Mouse (Mus musculus) forebrain, embryonic 13.5 days (tissue): ENCODE measurements around the gene Cacna1h. TPM values are rescaled to one million over a fixed set of nuclear protein-coding genes. Genes with fewer than 3 reads are reported as not detected.

Experiments
- ATAC-seq: fragments of 200-750 bp; cut with Nextera tagmentation; 2 replicates; pipeline ENCODE4 v1.8.0; 2017
- H3K27ac ChIP-seq: fragments of 300-500 bp; sonication (generic); 2 replicates; pipeline ENCODE4 v1.5.1; 2015; ENCODE audit warnings: inconsistent platforms, mild to moderate bottlenecking, moderate library complexity
- H3K27me3 ChIP-seq: fragments of 300-500 bp; sonication (generic); 2 replicates; pipeline ENCODE4 v1.6.1; 2015; ENCODE audit warnings: mild to moderate bottlenecking, inconsistent platforms
- H3K36me3 ChIP-seq: fragments of 300-500 bp; sonication (generic); 2 replicates; pipeline ENCODE4 v1.6.1; 2015; ENCODE audit warnings: mild to moderate bottlenecking, inconsistent platforms; ENCODE audit not compliant: poor library complexity, severe bottlenecking
- H3K4me1 ChIP-seq: fragments of 300-500 bp; sonication (generic); 2 replicates; pipeline ENCODE4 v1.6.1; 2015; ENCODE audit warnings: inconsistent platforms
- H3K4me2 ChIP-seq: fragments of 300-500 bp; sonication (generic); 2 replicates; pipeline ENCODE4 v1.6.1; 2015; ENCODE audit warnings: inconsistent platforms, mild to moderate bottlenecking, moderate library complexity
- H3K4me3 ChIP-seq: fragments of 300-500 bp; sonication (generic); 2 replicates; pipeline ENCODE4 v1.5.1; 2015; ENCODE audit warnings: mild to moderate bottlenecking, inconsistent platforms
- H3K9ac ChIP-seq: fragments of 300-500 bp; sonication (generic); 2 replicates; pipeline ENCODE4 v1.6.1; 2015; ENCODE audit warnings: mild to moderate bottlenecking, inconsistent platforms
- H3K9me3 ChIP-seq: fragments of 300-500 bp; sonication (generic); replicated peaks from 2 replicates; pipeline ENCODE4 v1.6.1; 2016; ENCODE audit warnings: inconsistent platforms
- WGBS: fragments of 180-500 bp; shearing (Covaris S2); methylation state at CpG from one replicate; pipeline ENCODE4 v1.1.7; 2015; 5-methylcytosine and 5-hydroxymethylcytosine counted together
- polyA plus RNA-seq: library from polyadenylated mRNA; unstranded; fragments of >200 nt; fragmentation: Nextera tagmentation; extraction: Ambion mirVana; gene quantifications from 2 replicates; pipeline ENCODE4 v1.2.1, GENCODE M21; 2015

Cacna1h gene
- polyA plus RNA-seq, result 7.9 and 9.1 TPM in 2 replicates

GRCm38 (mm10) chr17:25433617-25434606 lies at the start of gene Cacna1h:
Gene Cacna1h, minus strand, starts transcription at chr17:25433783.
- Histone ChIP-seq H3K27ac (peak within 1 kb of the TSS; percentile 78), H3K4me1 (peaks cover 51% of the 10 kb centered on the region), H3K36me3 (no peaks in the 10 kb centered on the region), H3K4me3 (peak within 1 kb of the TSS; percentile 73), H3K9me3 (no peaks in the 10 kb centered on the region), H3K4me2 (peak within 1 kb of the TSS; percentile 96), H3K9ac (peak within 1 kb of the TSS; percentile 89), H3K27me3 (peaks cover 62% of the 10 kb centered on the region)
- peak; percentile 86 for ATAC-seq
- 1% methylated on average over 85 of the region's 103 CpGs for WGBS

GRCm38 (mm10) chr17:25482092-25482491 lies 48.5 kb upstream of the Cacna1h start:
- no peak overlapping the region for H3K27ac ChIP-seq
- no peak for ATAC-seq
- peaks cover 36% of the 10 kb centered on the region for H3K27me3 ChIP-seq
- H3K36me3 ChIP-seq, result no peaks in the 10 kb centered on the region
- H3K9me3 ChIP-seq, result no peaks in the 10 kb centered on the region
- H3K4me1 ChIP-seq, result no peaks in the 10 kb centered on the region; the same call in 1 of the 2 replicates
- no peak overlapping the region for H3K9ac ChIP-seq
- no peak overlapping the region for H3K4me3 ChIP-seq
- H3K4me2 ChIP-seq, result no peak overlapping the region
- 83% methylated on average over 6 of the region's 6 CpGs for WGBS

GRCm38 (mm10) chr17:25480820-25481219 lies 47.2 kb upstream of the Cacna1h start:
- peaks cover 38% of the 10 kb centered on the region for H3K27me3 ChIP-seq
- H3K27ac ChIP-seq, result no peak overlapping the region
- H3K4me2 ChIP-seq, result no peak overlapping the region
- 65% methylated on average over 4 of the region's 4 CpGs for WGBS
- ATAC-seq, result no peak
- H3K4me3 ChIP-seq, result no peak overlapping the region
- no peaks in the 10 kb centered on the region for H3K36me3 ChIP-seq
- no peaks in the 10 kb centered on the region for H3K9me3 ChIP-seq
- peaks cover 4% of the 10 kb centered on the region; the same call in 1 of the 2 replicates for H3K4me1 ChIP-seq
- no peak overlapping the region for H3K9ac ChIP-seq

- Histone ChIP-seq H3K4me2 (no peak overlapping the region), H3K36me3 (no peaks in the 10 kb centered on the region), H3K9me3 (no peaks in the 10 kb centered on the region), H3K4me3 (no peak overlapping the region), H3K4me1 (peaks cover 4% of the 10 kb centered on the region; the same call in 1 of the 2 replicates), H3K27ac (no peak overlapping the region), H3K27me3 (peaks cover 38% of the 10 kb centered on the region), H3K9ac (no peak overlapping the region)
- WGBS, result 51% methylated on average over 8 of the region's 8 CpGs
- ATAC-seq, result no peak
Observed at GRCm38 (mm10) chr17:25480152-25480551, 46.6 kb upstream of the Cacna1h start.

GRCm38 (mm10) chr17:25475946-25476744 lies 42.6 kb upstream of the Cacna1h start:
- 33% methylated on average over 19 of the region's 19 CpGs for WGBS
- Histone ChIP-seq H3K4me3 (no peak overlapping the region), H3K9ac (no peak overlapping the region), H3K36me3 (no peaks in the 10 kb centered on the region), H3K27ac (no peak overlapping the region), H3K4me2 (no peak overlapping the region), H3K9me3 (no peaks in the 10 kb centered on the region), H3K4me1 (peaks cover 12% of the 10 kb centered on the region), H3K27me3 (peaks cover 71% of the 10 kb centered on the region)
- ATAC-seq, result peak; percentile 57; the same call in 1 of the 2 replicates

GRCm38 (mm10) chr17:25474330-25475077 lies 40.9 kb upstream of the Cacna1h start:
- Histone ChIP-seq H3K4me3 (peak overlapping the region; percentile 32), H3K4me1 (peaks cover 12% of the 10 kb centered on the region), H3K27ac (no peak overlapping the region), H3K4me2 (peak overlapping the region; percentile 64), H3K27me3 (peaks cover 77% of the 10 kb centered on the region), H3K9me3 (no peaks in the 10 kb centered on the region), H3K9ac (peak overlapping the region; percentile 53; the same call in 1 of the 2 replicates), H3K36me3 (no peaks in the 10 kb centered on the region)
- ATAC-seq, result peak; percentile 52
- WGBS, result 1% methylated on average over 38 of the region's 38 CpGs

- H3K4me1 ChIP-seq, result peaks cover 12% of the 10 kb centered on the region
- peaks cover 81% of the 10 kb centered on the region for H3K27me3 ChIP-seq
- WGBS, result 63% methylated on average over 14 of the region's 14 CpGs
- H3K9ac ChIP-seq, result peak overlapping the region; percentile 8; the same call in 1 of the 2 replicates
- H3K36me3 ChIP-seq, result no peaks in the 10 kb centered on the region
- no peak overlapping the region for H3K4me2 ChIP-seq
- H3K27ac ChIP-seq, result no peak overlapping the region
- no peaks in the 10 kb centered on the region for H3K9me3 ChIP-seq
- ATAC-seq, result no peak
- H3K4me3 ChIP-seq, result no peak overlapping the region
Observed at GRCm38 (mm10) chr17:25472044-25472443, 38.5 kb upstream of the Cacna1h start.

- 53% methylated on average over 8 of the region's 8 CpGs for WGBS
- H3K36me3 ChIP-seq, result no peaks in the 10 kb centered on the region
- H3K4me1 ChIP-seq, result peaks cover 12% of the 10 kb centered on the region
- no peak overlapping the region for H3K27ac ChIP-seq
- no peak for ATAC-seq
- no peak overlapping the region for H3K4me3 ChIP-seq
- peaks cover 79% of the 10 kb centered on the region for H3K27me3 ChIP-seq
- H3K9me3 ChIP-seq, result no peaks in the 10 kb centered on the region
- H3K9ac ChIP-seq, result 0 out of 2 replicates have a peak overlapping the region, but pooled peaks have one; percentile 8
- no peak overlapping the region for H3K4me2 ChIP-seq
Observed at GRCm38 (mm10) chr17:25471418-25471817, 37.8 kb upstream of the Cacna1h start.

- H3K9me3 ChIP-seq, result no peaks in the 10 kb centered on the region
- peak; percentile 48; the same call in 1 of the 2 replicates for ATAC-seq
- no peak overlapping the region for H3K27ac ChIP-seq
- peaks cover 7% of the 10 kb centered on the region for H3K4me1 ChIP-seq
- H3K9ac ChIP-seq, result no peak overlapping the region
- 29% methylated on average over 8 of the region's 8 CpGs for WGBS
- no peak overlapping the region for H3K4me3 ChIP-seq
- H3K4me2 ChIP-seq, result no peak overlapping the region
- no peaks in the 10 kb centered on the region for H3K36me3 ChIP-seq
- H3K27me3 ChIP-seq, result peaks cover 69% of the 10 kb centered on the region
Observed at GRCm38 (mm10) chr17:25469798-25470197, 36.2 kb upstream of the Cacna1h start.

- H3K9me3 ChIP-seq, result no peaks in the 10 kb centered on the region
- no peak overlapping the region for H3K27ac ChIP-seq
- peaks cover 59% of the 10 kb centered on the region for H3K27me3 ChIP-seq
- ATAC-seq, result no peak
- no peaks in the 10 kb centered on the region for H3K36me3 ChIP-seq
- H3K4me1 ChIP-seq, result peaks cover 1% of the 10 kb centered on the region; the same call in 1 of the 2 replicates
- H3K4me3 ChIP-seq, result no peak overlapping the region
- WGBS, result 70% methylated on average over 6 of the region's 6 CpGs
- no peak overlapping the region for H3K4me2 ChIP-seq
- H3K9ac ChIP-seq, result no peak overlapping the region
Observed at GRCm38 (mm10) chr17:25468301-25468700, 34.7 kb upstream of the Cacna1h start.

- no peak for ATAC-seq
- Histone ChIP-seq H3K9me3 (no peaks in the 10 kb centered on the region), H3K27ac (no peak overlapping the region), H3K27me3 (peaks cover 54% of the 10 kb centered on the region), H3K9ac (no peak overlapping the region), H3K36me3 (no peaks in the 10 kb centered on the region), H3K4me1 (peaks cover 7% of the 10 kb centered on the region), H3K4me2 (no peak overlapping the region), H3K4me3 (no peak overlapping the region)
- WGBS, result 73% methylated on average over 6 of the region's 6 CpGs
Observed at GRCm38 (mm10) chr17:25467781-25468180, 34.2 kb upstream of the Cacna1h start.
